Comparison of ENCODE assay signal across 21 mouse cellular contexts in genomic region chr12:86004627-86005026, GRCm38 (mm10).
"Had no signal": no experiment of that assay in that cellular context is flagged by ENCODE, and none has a peak within 500 bp of the region (broad histone marks: within the 10 kb centered on the region; RNA-seq: fewer than 3 reads in every experiment).

No protein-coding gene starts in this region.

- ATAC-seq: intestine, embryonic 16.5 days; lung, postnatal 0 days; midbrain, embryonic 13.5 days had no signal

- DNase-seq: kidney, adult 18-20 months; kidney, adult 9 months; kidney, postnatal 25 days; layer of hippocampus, adult 9-11 months; retina, postnatal 1 day; right cerebral cortex, postnatal 25 days; spleen, adult 18-20 months; thymus, adult 18-20 months; thymus, postnatal 14 days; thymus, postnatal 4 days had no signal

- H3K9ac ChIP-seq: limb, embryonic 13.5 days; lung, embryonic 14.5 days; midbrain, embryonic 13.5 days; neural tube, embryonic 12.5 days; neural tube, embryonic 15.5 days; stomach, embryonic 15.5 days had no signal

- H3K4me2 ChIP-seq: limb, embryonic 13.5 days; lung, embryonic 14.5 days; midbrain, embryonic 13.5 days; neural tube, embryonic 12.5 days; neural tube, embryonic 15.5 days; stomach, embryonic 15.5 days had no signal

- H3K4me3 ChIP-seq: layer of hippocampus, adult 2 months; limb, embryonic 10.5 days; limb, embryonic 13.5 days; midbrain, embryonic 13.5 days; neural tube, embryonic 12.5 days; neural tube, embryonic 15.5 days; stomach, embryonic 15.5 days had no signal

- H3K27ac ChIP-seq: layer of hippocampus, adult 2 months; limb, embryonic 10.5 days; limb, embryonic 13.5 days; macrophage; midbrain, embryonic 13.5 days; neural tube, embryonic 12.5 days; neural tube, embryonic 15.5 days; stomach, embryonic 15.5 days had no signal

- H3K9me3 ChIP-seq: limb, embryonic 10.5 days; limb, embryonic 13.5 days; midbrain, embryonic 13.5 days; neural tube, embryonic 12.5 days; neural tube, embryonic 15.5 days; stomach, embryonic 15.5 days had no signal

- H3K36me3 ChIP-seq: limb, embryonic 10.5 days; limb, embryonic 13.5 days; midbrain, embryonic 13.5 days; neural tube, embryonic 12.5 days; neural tube, embryonic 15.5 days; stomach, embryonic 15.5 days had no signal

- H3K27me3 ChIP-seq: limb, embryonic 13.5 days; midbrain, embryonic 13.5 days; neural tube, embryonic 12.5 days; neural tube, embryonic 15.5 days; stomach, embryonic 15.5 days had no signal
